Mouse (Mus musculus) adrenal gland, postnatal 25 days (tissue): ENCODE data around the gene Ankrd16. TPM values are rescaled to one million over a fixed set of nuclear protein-coding genes. Genes with fewer than 3 reads are reported as not detected.

Experiments used
- total RNA-seq: library from RNA; stranded (reverse); gene quantifications from 2 replicates; pipeline ENCODE4 v1.2.3, GENCODE M21; 2021

The Ankrd16 gene
- total RNA-seq, 1 experiment from 2014 or later = 55.7 TPM

Other genes starting within 250 kb of the Ankrd16 start
- gene Pfkfb3, start 223.8 kb upstream of the Ankrd16 start, total RNA-seq = 93.7 and 145 TPM in 2 replicates
- gene Rbm17, start 173.7 kb upstream of the Ankrd16 start, total RNA-seq = 109 and 114 TPM in 2 replicates
- not detected in 2 replicates for gene Gm17490, start 151.6 kb upstream of the Ankrd16 start, total RNA-seq
- 0.12 TPM in 1 of 2 replicates, not detected in the other for gene Il2ra, start 135.1 kb upstream of the Ankrd16 start, total RNA-seq
- 16.3 and 27.1 TPM in 2 replicates for gene Il15ra, start 72.6 kb upstream of the Ankrd16 start, total RNA-seq
- gene Fbh1, start 294 bp upstream of the Ankrd16 start, total RNA-seq = 102 and 111 TPM in 2 replicates